Mouse (Mus musculus) E14TG2a.4 (cell line): ENCODE results near the gene Pex26.

ENCODE experiments used
- CTCF ChIP-seq: conservative IDR thresholded peaks from 2 replicates; pipeline ENCODE4 v1.5.1; 2014; ENCODE audit warnings: low read length
- NANOG ChIP-seq: IDR thresholded peaks from 2 replicates; pipeline ENCODE4 v1.6.1; 2014; ENCODE audit warnings: borderline replicate concordance, low read length, mixed read lengths
- POU5F1 ChIP-seq: IDR thresholded peaks from 2 replicates; pipeline ENCODE4 v1.6.1; 2014; ENCODE audit warnings: low read length, borderline replicate concordance

- TF ChIP-seq CTCF (no peak), NANOG (no peak), POU5F1 (no peak)
These were observed 34.0 kb upstream of the Pex26 start for GRCm38 (mm10) chr6:121149420-121149819.
